Mouse (Mus musculus) liver, adult 2 months (tissue): ENCODE measurements around the gene Ap2a2.

Experiments
- CTCF ChIP-seq: fragments of 200-500 bp; IDR thresholded peaks from 2 replicates; pipeline ENCODE4 v1.5.1; 2011; ENCODE audit warnings: low read depth, low read length, control low read depth
- POLR2A ChIP-seq: fragments of 200-500 bp; IDR thresholded peaks from 2 replicates; pipeline ENCODE4 v1.6.1; 2011; ENCODE audit warnings: low read length, control low read depth; ENCODE audit not compliant: insufficient read depth; ENCODE audit errors: extremely low read depth

GRCm38 (mm10) chr7:141559726-141560325 lies 2.1 kb upstream of the Ap2a2 start:
- TF ChIP-seq CTCF, result no peak
- no peak for TF ChIP-seq POLR2A
